Mouse (Mus musculus) CH12.LX (cell line): ENCODE results near the gene C2.

Source experiments
- CTCF ChIP-seq, 2 experiments: IDR thresholded peaks in 1 of 2; conservative IDR thresholded peaks in 1 of 2; 2 replicates each; pipeline ENCODE4 v1.5.1; 2011 to 2012; ENCODE audit warnings: low read depth in 2 of 2, low read length in 2 of 2, improper control_type of control experiment in 1 of 2, inconsistent platforms in 1 of 2, mild to moderate bottlenecking in 1 of 2, moderate library complexity in 1 of 2
- E2F4 ChIP-seq: IDR thresholded peaks from 2 replicates; pipeline ENCODE4 v1.6.1; 2011; ENCODE audit warnings: low read depth, low read length, improper control_type of control experiment; ENCODE audit not compliant: insufficient replicate concordance
- EP300 ChIP-seq: IDR thresholded peaks from 2 replicates; pipeline ENCODE4 v1.6.1; 2011; ENCODE audit warnings: low read length, improper control_type of control experiment
- JUND ChIP-seq: conservative IDR thresholded peaks from 2 replicates; pipeline ENCODE4 v1.6.1; 2011; ENCODE audit warnings: low read depth, low read length, improper control_type of control experiment
- MEF2A ChIP-seq: IDR thresholded peaks from 2 replicates; pipeline ENCODE4 v1.6.1; 2014; ENCODE audit warnings: low read depth, mild to moderate bottlenecking, inconsistent platforms, low read length, improper control_type of control experiment, borderline replicate concordance
- MYC ChIP-seq: IDR thresholded peaks from 2 replicates; pipeline ENCODE4 v1.6.1; 2011; ENCODE audit warnings: low read depth, mild to moderate bottlenecking, improper control_type of control experiment, low read length
- PAX5 ChIP-seq: IDR thresholded peaks from 2 replicates; pipeline ENCODE4 v1.6.1; 2012; ENCODE audit warnings: low read length, inconsistent platforms, mixed read lengths
- POLR2A ChIP-seq: IDR thresholded peaks from 2 replicates; pipeline ENCODE4 v1.6.1; 2011; ENCODE audit warnings: low read depth, mild to moderate bottlenecking, improper control_type of control experiment, low read length
- SIN3A ChIP-seq: IDR thresholded peaks from 2 replicates; pipeline ENCODE4 v1.6.1; 2012; ENCODE audit warnings: low read length, improper control_type of control experiment, inconsistent platforms
- TBP ChIP-seq: conservative IDR thresholded peaks from 2 replicates; pipeline ENCODE4 v1.6.1; 2011; ENCODE audit warnings: low read depth, low read length, improper control_type of control experiment
- USF1 ChIP-seq: IDR thresholded peaks from 2 replicates; pipeline ENCODE4 v1.6.1; 2014; ENCODE audit warnings: low read depth, mild to moderate bottlenecking, inconsistent platforms, low read length, improper control_type of control experiment

DNA sequence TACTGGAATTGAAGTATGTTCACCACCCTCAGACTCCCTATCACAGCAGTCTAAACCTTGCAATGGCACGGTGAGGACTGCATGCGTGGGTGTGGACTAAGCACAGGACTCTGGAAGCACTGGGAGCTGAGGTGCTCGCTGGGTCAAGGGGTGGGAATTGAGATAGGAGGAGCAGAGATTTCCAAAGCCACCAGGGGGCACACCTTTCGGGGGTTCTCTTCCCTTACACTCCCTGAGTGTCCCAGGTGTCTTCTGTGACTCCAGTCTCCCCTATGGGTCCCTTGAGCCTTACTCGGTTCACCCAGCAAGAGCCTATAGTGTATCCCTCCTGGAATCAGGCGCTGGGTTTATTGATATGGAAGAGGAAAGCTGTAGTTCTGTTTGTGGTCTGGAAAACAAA is 24.9 kb upstream of the C2 start:
- TF ChIP-seq SIN3A (no peak), POLR2A (no peak), MEF2A (no peak), CTCF (conservative IDR thresholded peaks at IDR 0.05 in 1 of 2, IDR thresholded peaks at IDR 0.05 in 1 of 2; ENCODE audit: low read depth in 2 of 2, low read length in 2 of 2) (peak; percentile 9 to 63; a peak in 2 of 4 replicates), EP300 (no peak), JUND (no peak), PAX5 (no peak), USF1 (no peak), TBP (no peak), E2F4 (no peak), MYC (no peak)
